Mouse (Mus musculus) C2C12 (cell line): Measurements from ENCODE around the gene Vps37c. TPM values are rescaled to one million over a fixed set of nuclear protein-coding genes. Genes with fewer than 3 reads are reported as not detected.

ENCODE experiments used
- H3K27me3 ChIP-seq: one replicate; pipeline ENCODE4 v1.6.1; 2011; ENCODE audit not compliant: control insufficient read depth, insufficient read depth, insufficient read length
- H3K36me3 ChIP-seq: one replicate; pipeline ENCODE4 v1.6.1; 2011; ENCODE audit not compliant: control insufficient read depth, insufficient read depth
- H3K4me3 ChIP-seq: one replicate; pipeline ENCODE4 v1.5.1; 2011; ENCODE audit warnings: mild to moderate bottlenecking, control low read depth; ENCODE audit not compliant: poor library complexity, insufficient read depth, severe bottlenecking
- H3K79me2 ChIP-seq: one replicate; pipeline ENCODE4 v1.6.1; 2011; ENCODE audit not compliant: control insufficient read depth, insufficient read depth
- H3K79me3 ChIP-seq: one replicate; pipeline ENCODE4 v1.6.1; 2011; ENCODE audit warnings: low read depth, control low read depth
- H3ac ChIP-seq: one replicate; pipeline ENCODE3; 2011; ENCODE audit warnings: low read depth; ENCODE audit not compliant: control insufficient read depth, insufficient read length
- CEBPB ChIP-seq: IDR thresholded peaks from one replicate; pipeline ENCODE4 v1.6.1; 2011; ENCODE audit warnings: low read depth, mild to moderate bottlenecking, control low read depth, moderate library complexity
- CTCF ChIP-seq: IDR thresholded peaks from one replicate; pipeline ENCODE4 v1.5.1; 2011; ENCODE audit not compliant: control insufficient read depth, insufficient read depth, insufficient read length
- FOSL1 ChIP-seq: IDR thresholded peaks from one replicate; pipeline ENCODE4 v1.8.0; 2011; ENCODE audit warnings: mild to moderate bottlenecking, low read length; ENCODE audit not compliant: poor library complexity, insufficient read depth, severe bottlenecking
- MAX ChIP-seq: IDR thresholded peaks from one replicate; pipeline ENCODE4 v1.6.1; 2011; ENCODE audit warnings: mild to moderate bottlenecking, control low read depth
- MYOD1 ChIP-seq: IDR thresholded peaks from one replicate; pipeline ENCODE4 v1.6.1; 2011; ENCODE audit warnings: low read depth; ENCODE audit not compliant: control insufficient read depth, insufficient read length
- MYOG ChIP-seq: IDR thresholded peaks from one replicate; pipeline ENCODE4 v1.6.1; 2011; ENCODE audit not compliant: control insufficient read depth, insufficient read length; ENCODE audit errors: extremely low read depth
- USF1 ChIP-seq: IDR thresholded peaks from one replicate; pipeline ENCODE4 v1.6.1; 2011; ENCODE audit warnings: low read depth, mild to moderate bottlenecking, control low read depth, moderate library complexity
- long read RNA-seq, 2 experiments: library from polyadenylated mRNA; unstranded; transcript quantifications; one replicate each; pipeline ENCODE4 v2.0.0; 2019 to 2020
- polyA plus RNA-seq: library from polyadenylated mRNA; unstranded; fragments of >200 nt; fragmentation: generic; extraction: Trizol; gene quantifications from one replicate; pipeline ENCODE4 v1.2.1, GENCODE M21; 2012; ENCODE audit warnings: missing spikeins

Vps37c gene
- polyA plus RNA-seq = 21.9 TPM
- long read RNA-seq, experiment 1, transcript Vps37c-201 (5 exons, 2,686 nt) = major isoform, 13 of 30 reads
- long read RNA-seq, experiment 1, partial matches to known transcripts = 4 of 30 reads
- long read RNA-seq, experiment 1, other reads (novel, unspliced or antisense) = 13 of 30 reads
- long read RNA-seq, experiment 2, transcript Vps37c-203 (5 exons, 2,690 nt) = minor isoform, 32 of 254 reads
- long read RNA-seq, experiment 2, transcript Vps37c-201 (5 exons, 2,686 nt) = major isoform, 153 of 254 reads
- long read RNA-seq, experiment 2, partial matches to known transcripts = 8 of 254 reads
- long read RNA-seq, experiment 2, other reads (novel, unspliced or antisense) = 61 of 254 reads

GRCm38 (mm10) chr19:10688537-10689352, at the start of gene Vps37c:
TSS of gene Vps37c (plus strand) at chr19:10688735.
- peaks cover 47% of the 10 kb centered on the region for H3K79me2 ChIP-seq
- peaks cover 14% of the 10 kb centered on the region for H3K36me3 ChIP-seq
- H3K4me3 ChIP-seq = peak within 1 kb of the TSS; percentile 52
- H3K79me3 ChIP-seq = peaks cover 30% of the 10 kb centered on the region
- TF ChIP-seq MYOD1 (no peak), FOSL1 (no peak), USF1 (peak; percentile 75)
- no peaks in the 10 kb centered on the region for H3K27me3 ChIP-seq
- H3ac ChIP-seq = peak within 1 kb of the TSS; percentile 83

GRCm38 (mm10) chr19:10640080-10640479, 48.5 kb upstream of the Vps37c start:
- TF ChIP-seq MAX = no peak
- no peak for TF ChIP-seq MYOG
- no peak for TF ChIP-seq FOSL1
- no peak for TF ChIP-seq USF1
- no peak for TF ChIP-seq MYOD1
- TF ChIP-seq CTCF = no peak
- no peak for TF ChIP-seq CEBPB
- Histone ChIP-seq H3K27me3 (no peaks in the 10 kb centered on the region), H3ac (no peak overlapping the region), H3K36me3 (no peaks in the 10 kb centered on the region), H3K79me2 (no peaks in the 10 kb centered on the region), H3K4me3 (no peak overlapping the region), H3K79me3 (no peaks in the 10 kb centered on the region)

GRCm38 (mm10) chr19:10640589-10641378, 47.8 kb upstream of the Vps37c start:
- no peak overlapping the region for H3ac ChIP-seq
- TF ChIP-seq CEBPB (no peak), MAX (no peak), MYOD1 (peak; percentile 29)
- H3K79me3 ChIP-seq = no peaks in the 10 kb centered on the region
- H3K27me3 ChIP-seq = no peaks in the 10 kb centered on the region
- no peaks in the 10 kb centered on the region for H3K79me2 ChIP-seq
- no peaks in the 10 kb centered on the region for H3K36me3 ChIP-seq
- H3K4me3 ChIP-seq = no peak overlapping the region

- H3K4me3 ChIP-seq = no peak overlapping the region
- no peak for TF ChIP-seq MYOD1
- no peak for TF ChIP-seq USF1
- no peak for TF ChIP-seq FOSL1
- no peak for TF ChIP-seq CTCF
- no peak for TF ChIP-seq MAX
- no peak for TF ChIP-seq CEBPB
- no peak for TF ChIP-seq MYOG
- no peaks in the 10 kb centered on the region for H3K79me3 ChIP-seq
- no peak overlapping the region for H3ac ChIP-seq
- no peaks in the 10 kb centered on the region for H3K27me3 ChIP-seq
- H3K79me2 ChIP-seq = no peaks in the 10 kb centered on the region
- H3K36me3 ChIP-seq = no peaks in the 10 kb centered on the region
Measured at GRCm38 (mm10) chr19:10645616-10646015, 42.9 kb upstream of the Vps37c start.

- Histone ChIP-seq H3K36me3 (no peaks in the 10 kb centered on the region), H3K27me3 (no peaks in the 10 kb centered on the region), H3K79me3 (no peaks in the 10 kb centered on the region), H3K79me2 (no peaks in the 10 kb centered on the region), H3K4me3 (no peak overlapping the region), H3ac (no peak overlapping the region)
- TF ChIP-seq MAX = no peak
- no peak for TF ChIP-seq CTCF
Measured at GRCm38 (mm10) chr19:10648156-10648555, 40.4 kb upstream of the Vps37c start.

GRCm38 (mm10) chr19:10656058-10656457, 32.5 kb upstream of the Vps37c start:
- H3K79me2 ChIP-seq = no peaks in the 10 kb centered on the region
- H3K27me3 ChIP-seq = no peaks in the 10 kb centered on the region
- no peaks in the 10 kb centered on the region for H3K79me3 ChIP-seq
- no peaks in the 10 kb centered on the region for H3K36me3 ChIP-seq
- TF ChIP-seq MAX (no peak), USF1 (no peak), FOSL1 (no peak), CTCF (no peak), MYOG (no peak), CEBPB (no peak), MYOD1 (no peak)
- H3K4me3 ChIP-seq = no peak overlapping the region
- H3ac ChIP-seq = no peak overlapping the region
